Mouse (Mus musculus) layer of hippocampus, adult 11-12 months (tissue): Measurements from ENCODE around the gene Bri3bp.

Source experiments
- DNase-seq: peaks from one replicate; pipeline ENCODE4 v3.0.0; 2022; ENCODE audit warnings: low spot score

Gene Bri3bp

GRCm38 (mm10) chr5:125452573-125452972 is 11.2 kb downstream of the Bri3bp start:
- no peak for DNase-seq

GRCm38 (mm10) chr5:125456100-125456499 is 14.7 kb downstream of the Bri3bp start:
- no peak for DNase-seq

- DNase-seq, result no peak
Measured at GRCm38 (mm10) chr5:125457538-125457937, 16.2 kb downstream of the Bri3bp start.

GRCm38 (mm10) chr5:125460574-125460973 is 19.2 kb downstream of the Bri3bp start:
- DNase-seq, result no peak

DNA sequence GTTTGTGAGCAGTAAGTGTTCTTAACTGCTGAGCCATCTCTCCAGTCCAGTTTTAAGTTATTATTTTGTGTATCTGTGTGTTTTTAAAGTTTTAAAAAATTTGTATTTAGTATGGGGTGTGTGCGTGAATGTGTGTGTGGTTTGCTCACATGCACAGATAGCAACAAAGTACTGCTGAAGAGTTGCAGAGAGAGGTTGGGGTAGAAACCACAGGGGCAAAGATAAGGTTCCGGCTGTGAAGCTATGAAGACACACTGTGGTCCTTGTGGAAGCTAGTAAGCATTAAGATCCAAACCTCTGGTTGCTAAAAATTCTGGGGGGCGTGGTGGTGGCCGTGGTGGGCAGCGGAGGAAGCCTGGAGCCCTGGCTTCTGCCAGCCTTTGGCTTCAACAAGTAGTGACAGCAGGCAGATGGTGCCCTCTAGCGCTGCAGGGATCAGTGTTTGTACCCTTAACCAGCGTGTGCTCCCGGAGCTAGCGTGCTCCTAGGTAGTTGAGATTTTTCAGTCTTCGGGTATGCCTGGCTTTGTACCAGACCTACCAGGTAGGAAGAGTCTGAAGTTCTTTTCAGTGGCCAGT is 20.6 kb downstream of the Bri3bp start:
- peak; percentile 56 for DNase-seq

DNA sequence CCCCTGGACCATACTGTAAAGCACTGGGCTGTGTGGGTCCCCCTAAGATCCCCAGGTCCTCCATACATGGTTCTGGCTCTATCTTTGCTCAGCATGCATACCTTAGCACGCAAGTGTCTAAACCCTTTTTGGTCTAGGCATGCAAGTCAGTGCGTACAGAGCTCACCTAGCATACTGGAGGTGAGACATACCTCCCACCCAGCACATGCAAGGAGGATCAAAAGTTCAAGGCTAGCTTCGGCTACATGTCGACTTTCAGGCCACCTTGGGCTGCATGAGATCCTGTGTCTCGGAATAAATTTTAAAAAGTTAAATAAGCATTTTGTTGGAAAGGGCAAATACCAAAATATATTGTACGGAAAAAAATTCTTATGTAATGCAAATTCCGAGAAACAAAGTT is 23.8 kb downstream of the Bri3bp start:
- DNase-seq, result no peak

DNA sequence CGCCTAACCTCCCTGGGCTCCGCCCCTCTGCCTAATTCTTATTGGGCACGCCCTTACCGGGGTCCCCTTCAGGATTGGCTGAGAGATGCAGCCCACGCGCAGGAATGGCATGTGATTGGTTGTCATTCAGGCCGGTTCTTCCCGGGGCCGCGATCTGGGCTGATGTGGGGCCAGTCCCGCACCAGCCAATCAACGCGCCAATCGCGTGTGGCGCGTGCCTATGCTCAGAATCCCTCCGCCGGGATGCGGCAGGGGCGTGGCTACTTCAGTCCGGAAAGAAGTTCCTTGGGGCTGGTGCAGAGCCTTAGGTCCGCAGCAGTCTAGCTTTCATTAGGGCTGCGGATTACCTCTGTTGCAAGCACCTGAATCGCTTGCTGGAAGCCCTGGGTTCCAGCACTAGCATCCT is 24.3 kb downstream of the Bri3bp start:
- DNase-seq, result peak; percentile 99

DNA sequence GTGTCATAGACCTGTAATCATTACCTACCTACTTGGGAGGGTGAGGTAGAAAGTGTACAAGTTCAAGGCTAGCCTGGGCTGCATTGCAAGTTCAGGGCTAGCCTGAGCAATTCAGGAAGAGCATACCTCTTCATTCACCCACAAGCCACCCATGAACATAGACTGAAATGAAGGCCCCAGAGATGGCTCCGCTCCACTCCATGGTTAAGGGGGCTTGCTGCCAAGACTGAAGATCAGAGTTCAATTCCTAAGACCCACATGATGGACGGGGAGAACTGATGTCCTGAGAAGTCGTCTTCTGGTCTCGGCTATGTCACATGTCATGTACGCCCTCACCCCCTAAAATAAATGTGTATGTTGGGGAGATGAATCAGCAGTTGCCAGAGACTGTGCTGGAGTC is 25.1 kb downstream of the Bri3bp start:
- DNase-seq, result no peak

DNA sequence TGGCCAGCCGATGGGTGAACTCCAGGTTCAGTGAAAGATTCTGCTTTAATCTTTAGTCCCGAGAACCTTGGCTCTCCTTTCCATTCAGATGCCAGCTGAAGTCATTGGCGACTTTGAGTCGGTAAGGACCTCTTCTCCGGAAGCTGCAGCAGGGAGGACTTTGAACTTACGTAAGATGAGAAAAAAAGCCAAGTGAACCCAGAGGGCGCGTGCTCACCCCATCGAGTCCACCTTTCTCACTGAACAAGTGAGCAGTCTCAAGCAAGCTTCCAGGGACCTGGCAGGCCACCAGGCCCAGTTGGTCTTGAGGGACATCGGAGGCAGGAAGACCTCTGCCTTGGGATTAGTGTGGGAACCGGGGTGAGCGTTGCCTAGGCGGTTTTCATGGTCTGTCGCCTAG is 25.9 kb downstream of the Bri3bp start:
- no peak for DNase-seq

DNA sequence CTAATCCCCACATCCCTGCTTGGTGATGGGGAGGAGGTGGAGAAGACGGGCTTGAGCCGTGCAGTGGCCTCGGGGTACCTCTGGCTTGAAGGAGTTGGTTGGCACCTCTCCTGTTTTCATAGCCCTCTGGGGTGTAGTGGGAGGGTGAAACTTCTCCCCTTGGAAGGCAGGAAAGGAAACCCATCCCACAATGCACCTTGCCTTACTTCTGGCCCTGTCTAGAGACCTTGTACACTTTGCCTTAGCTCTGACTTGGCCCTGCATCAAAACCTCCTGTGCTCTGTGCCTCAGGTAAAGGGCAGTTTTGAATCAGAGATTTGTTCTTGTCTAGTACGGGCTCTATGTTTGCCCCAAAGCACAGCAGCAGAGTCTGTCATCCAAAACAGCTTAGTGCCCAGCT is 29.3 kb downstream of the Bri3bp start:
- DNase-seq, result no peak

DNA sequence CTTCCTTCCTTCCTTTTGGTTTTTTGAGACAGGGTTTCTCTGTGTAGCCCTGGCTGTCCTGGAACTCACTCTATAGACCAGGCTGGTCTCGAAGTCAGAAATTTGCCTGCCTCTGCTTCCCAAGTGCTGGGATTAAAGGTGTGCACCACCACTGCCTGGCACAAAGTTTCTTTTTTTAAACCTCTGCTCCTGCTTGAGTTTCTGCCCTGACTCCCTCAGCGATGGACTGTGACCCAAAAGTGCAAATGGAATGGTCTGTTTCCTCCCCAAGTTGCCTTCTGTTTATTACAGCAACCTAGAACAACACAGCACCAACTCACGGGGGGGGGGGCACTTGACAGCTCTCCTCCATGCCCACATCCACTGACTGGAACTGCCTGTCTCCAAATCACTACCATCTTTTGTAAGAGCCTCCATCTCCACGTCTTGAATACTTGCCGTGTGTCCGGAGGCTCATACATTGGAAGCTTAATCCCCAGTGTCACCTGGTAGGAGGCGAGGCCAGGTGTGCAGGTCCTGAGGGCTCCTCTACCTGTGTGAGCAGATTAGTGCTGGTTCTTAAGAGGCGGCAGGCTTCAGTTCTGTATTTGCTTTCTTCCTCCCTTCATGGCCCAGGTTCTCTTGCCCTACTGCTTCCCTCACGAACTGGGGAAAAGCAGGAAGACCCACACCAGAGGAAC is 31.6 kb downstream of the Bri3bp start:
- no peak for DNase-seq

DNA sequence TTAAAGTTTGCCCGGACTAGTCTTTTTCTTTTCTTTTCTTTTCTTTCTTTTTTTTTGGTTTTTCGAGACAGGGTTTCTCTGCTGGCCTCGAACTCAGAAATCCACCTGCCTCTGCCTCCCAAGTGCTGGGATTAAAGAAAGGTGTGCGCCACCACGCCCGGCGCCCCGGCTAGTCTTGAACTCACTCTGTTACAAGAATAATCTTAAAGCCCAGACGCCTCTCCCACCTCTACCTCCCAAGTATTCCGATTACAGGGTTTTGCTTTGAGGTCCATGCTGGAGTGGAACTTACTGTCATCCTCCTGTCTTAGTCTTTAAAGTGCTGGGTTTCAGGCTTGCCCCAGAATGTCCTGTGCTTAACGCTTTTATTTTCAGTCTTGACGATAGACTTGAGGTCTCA is 33.7 kb downstream of the Bri3bp start:
- no peak for DNase-seq

- peak; percentile 98 for DNase-seq
Measured at GRCm38 (mm10) chr5:125475601-125476285, 34.4 kb downstream of the Bri3bp start, which contains the start of gene Aacs. Gene Aacs, plus strand, starts transcription at chr5:125475814.

DNA sequence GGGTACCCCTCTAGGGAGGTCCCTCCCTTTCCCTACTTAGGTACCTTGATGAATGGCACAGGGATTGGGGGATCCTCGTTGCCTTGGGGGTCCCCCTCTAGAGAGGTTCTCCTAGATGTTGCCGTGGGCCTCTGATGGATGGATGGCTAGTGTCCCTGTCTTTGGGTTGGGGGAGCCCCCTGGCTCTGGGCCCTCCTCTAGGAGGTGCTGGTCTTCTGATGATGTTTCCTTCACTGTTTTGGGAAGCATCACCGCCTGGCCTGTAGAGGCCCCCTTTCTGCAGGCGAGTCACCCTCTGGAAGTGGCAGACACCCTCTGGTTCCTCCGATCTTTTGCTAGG is 34.9 kb downstream of the Bri3bp start:
- peak; percentile 48 for DNase-seq

- DNase-seq, result no peak
Measured at GRCm38 (mm10) chr5:125476799-125477198, 35.4 kb downstream of the Bri3bp start.

GRCm38 (mm10) chr5:125477533-125477932 is 36.2 kb downstream of the Bri3bp start:
- DNase-seq, result no peak

DNA sequence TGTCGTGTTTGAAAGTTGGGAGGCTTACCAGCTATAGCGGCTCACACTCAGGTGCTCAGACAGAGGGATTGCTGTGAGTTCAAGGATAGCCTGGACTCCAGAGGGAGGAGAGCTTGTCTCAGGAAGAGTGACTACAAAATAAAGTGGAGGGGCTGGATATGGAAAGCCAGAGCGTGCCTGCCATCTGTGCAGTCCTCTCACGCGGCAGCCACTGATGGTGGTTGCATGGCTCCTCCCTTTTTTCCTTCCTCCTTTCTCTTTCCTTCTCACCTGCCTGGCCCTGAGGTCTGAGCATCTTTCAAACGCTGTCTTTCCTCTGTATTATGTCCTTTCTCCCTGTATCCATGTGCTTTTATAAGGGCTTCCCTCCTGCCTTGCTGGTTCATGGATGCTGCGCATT is 36.7 kb downstream of the Bri3bp start:
- no peak for DNase-seq

DNA sequence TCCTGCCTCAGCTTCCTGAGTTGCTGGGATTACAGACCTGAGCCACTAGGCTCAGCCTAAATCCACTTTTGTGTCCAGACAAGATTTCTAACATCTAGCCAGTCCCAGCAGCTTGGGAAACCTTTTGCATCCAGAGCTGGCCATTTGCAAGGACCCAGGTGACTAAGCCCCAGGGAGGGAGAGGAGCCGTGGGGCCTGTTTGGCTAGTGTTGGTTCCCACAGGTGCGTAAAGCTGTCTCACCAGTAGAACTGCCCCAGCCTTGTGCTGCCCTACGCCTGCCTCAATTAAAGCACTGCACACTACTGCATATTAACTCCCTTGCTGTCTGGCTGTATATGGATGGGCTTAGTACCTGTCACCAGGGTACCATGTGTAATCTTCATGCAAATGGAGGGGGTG is 38.0 kb downstream of the Bri3bp start:
- no peak for DNase-seq

GRCm38 (mm10) chr5:125480434-125481231 is 39.3 kb downstream of the Bri3bp start:
- DNase-seq, result no peak

GRCm38 (mm10) chr5:125482474-125482873 is 41.1 kb downstream of the Bri3bp start:
- DNase-seq, result no peak

DNA sequence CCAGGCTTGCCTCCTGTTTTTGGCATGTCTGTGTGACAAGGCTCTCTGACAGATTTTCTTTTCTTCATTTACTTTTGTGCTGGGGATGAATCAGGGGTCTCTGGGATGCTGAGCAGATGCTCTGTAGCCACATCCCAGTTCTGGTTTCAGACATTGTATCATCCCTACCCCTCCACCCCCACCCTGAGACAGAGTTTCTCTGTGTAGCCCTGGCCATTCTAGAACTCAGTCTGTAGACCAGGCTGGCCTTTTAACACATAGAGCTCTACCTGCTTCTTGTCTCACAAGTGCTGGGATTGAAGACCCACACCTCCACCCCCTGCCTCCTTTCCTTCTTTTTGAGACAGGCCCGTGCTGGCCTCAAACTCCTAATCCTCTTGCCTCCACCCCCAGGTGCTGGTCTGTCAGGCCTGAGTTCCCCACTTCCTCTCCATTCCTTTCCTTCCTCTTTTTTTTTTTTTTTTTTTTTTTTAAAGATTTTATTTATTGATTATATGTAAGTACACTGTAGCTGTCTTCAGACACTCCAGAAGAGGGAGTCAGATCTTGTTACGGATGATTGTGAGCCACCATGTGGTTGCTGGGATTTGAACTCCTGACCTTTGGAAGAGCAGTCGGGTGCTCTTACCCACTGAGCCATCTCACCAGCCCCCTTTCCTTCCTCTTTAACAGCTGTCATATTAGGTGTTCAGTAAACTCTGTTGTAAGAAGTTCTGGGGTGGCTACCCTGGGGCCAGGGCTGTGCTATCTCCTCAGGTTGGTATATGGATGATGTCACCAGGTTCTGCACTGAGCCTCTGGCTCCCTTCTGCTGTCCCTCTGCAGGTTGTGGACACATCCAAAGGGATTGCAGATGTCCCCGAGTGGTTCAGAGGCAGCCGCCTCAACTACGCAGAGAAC is 42.6 kb downstream of the Bri3bp start:
- DNase-seq, result no peak
